ENCODE assay signal across 9 mouse cellular contexts in genomic region chr10:21998503-21999180, GRCm38 (mm10).
A peak's percentile ranks its signal among the peaks of the same experiment; 100 is the strongest.
DNase-seq lines count a peak whose midpoint lies in the region; ATAC-seq and TF ChIP-seq lines count a peak whose summit lies in the region.
"Had no signal": no experiment of that assay in that cellular context is flagged by ENCODE, and none has a peak within 500 bp of the region (broad histone marks: within the 10 kb centered on the region; RNA-seq: fewer than 3 reads in every experiment).

No protein-coding gene starts in this region.

- ATAC-seq in heart, embryonic 16.5 days (replicated peaks; ENCODE audit: extremely low read depth, insufficient read depth, low FRiP score), result no peak
- ATAC-seq in liver, postnatal 0 days, result no peak
- ATAC-seq in granulocyte monocyte progenitor cell, adult 5-6 weeks (replicated peaks; ENCODE audit: poor library complexity, severe bottlenecking), result no peak
- ATAC-seq in megakaryocyte-erythroid progenitor cell, adult 5-6 weeks (replicated peaks; ENCODE audit: low FRiP score, low TSS enrichment, poor library complexity, severe bottlenecking), result no peak

- no peaks in the 10 kb centered on the region for H3K9me3 ChIP-seq in ES-E14 (ENCODE audit: control insufficient read depth, insufficient read depth, low read depth, low read length)
- H3K9me3 ChIP-seq in heart, embryonic 16.5 days (replicated peaks; ENCODE audit: control insufficient read depth, low read length), result no peaks in the 10 kb centered on the region
- no peaks in the 10 kb centered on the region for H3K9me3 ChIP-seq in liver, postnatal 0 days (ENCODE audit: low read length)

- H3K4me2 ChIP-seq in heart, embryonic 16.5 days (ENCODE audit: low read depth, low read length), result peak overlapping the region; percentile 45
- peak overlapping the region; percentile 81 for H3K4me2 ChIP-seq in liver, postnatal 0 days (ENCODE audit: low read depth, low read length)

- peak overlapping the region; percentile 42 to 93 for H3K4me3 ChIP-seq in ES-E14 (ENCODE audit: insufficient read depth in 1 of 2, low read depth in 1 of 2, low read length in 2 of 2, poor library complexity in 1 of 2, severe bottlenecking in 1 of 2)
- H3K4me3 ChIP-seq in heart, embryonic 16.5 days (ENCODE audit: low read length), result peak overlapping the region; percentile 15
- H3K4me3 ChIP-seq in liver, postnatal 0 days (ENCODE audit: low read depth, low read length), result peak overlapping the region; percentile 64

- peaks cover 0 to 6% of the 10 kb centered on the region in 2 experiments; a peak in 1 of 4 replicates for H3K4me1 ChIP-seq in ES-E14 (ENCODE audit: control insufficient read depth in 2 of 2, insufficient read depth in 2 of 2, low read length in 2 of 2, poor library complexity in 1 of 2)
- peaks cover 3% of the 10 kb centered on the region; the same call in 1 of the 2 replicates for H3K4me1 ChIP-seq in heart, embryonic 16.5 days (ENCODE audit: control insufficient read depth, insufficient read depth, low read length)
- no peaks in the 10 kb centered on the region for H3K4me1 ChIP-seq in liver, postnatal 0 days (ENCODE audit: insufficient read depth)

- 71% methylated on average over 28 of the region's 28 CpGs for WGBS in heart, embryonic 16.5 days
- WGBS in liver, postnatal 0 days (ENCODE audit: insufficient replicate concordance), result 77% methylated on average over 28 of the region's 28 CpGs

- in situ Hi-C loops in ES-E14 (cut with MboI; ENCODE audit: low sequenced_read_pairs in 2 of 2, unreplicated experiment in 2 of 2), result loop anchor here in 1 of 2 experiments (5.0 kb wide), 1 partner anchor 536 kb away; no protein-coding TSS in a partner anchor

- no peak for TF ChIP-seq CTCF in liver, postnatal 0 days (IDR thresholded peaks at IDR 0.05; ENCODE audit: low read depth)

- peaks cover 36% of the 10 kb centered on the region for H3K36me3 ChIP-seq in ES-E14 (ENCODE audit: control insufficient read depth, insufficient read depth, low read length, poor library complexity, severe bottlenecking)
- H3K36me3 ChIP-seq in heart, embryonic 16.5 days (ENCODE audit: control insufficient read depth, insufficient read depth), result peaks cover 17% of the 10 kb centered on the region
- H3K36me3 ChIP-seq in liver, postnatal 0 days (replicated peaks; ENCODE audit: insufficient read depth, low read length), result peaks cover 30% of the 10 kb centered on the region

- no peak for TF ChIP-seq EP300 in liver, postnatal 0 days (IDR thresholded peaks at IDR 0.05; ENCODE audit: low read depth)

- H3K27ac ChIP-seq in ES-E14 (ENCODE audit: insufficient read depth, low read depth, low read length, poor library complexity, severe bottlenecking), result no peak overlapping the region
- H3K27ac ChIP-seq in heart, embryonic 16.5 days (ENCODE audit: low read length), result no peak overlapping the region
- no peak overlapping the region for H3K27ac ChIP-seq in liver, postnatal 0 days (ENCODE audit: low read depth)
- H3K27ac ChIP-seq: macrophage had no signal

- H3K27me3 ChIP-seq in heart, embryonic 16.5 days (ENCODE audit: control insufficient read depth, insufficient read depth, low read length), result no peaks in the 10 kb centered on the region
- no peaks in the 10 kb centered on the region for H3K27me3 ChIP-seq in liver, postnatal 0 days (ENCODE audit: insufficient read depth, low read length)

- peak overlapping the region; percentile 20; the same call in 1 of the 2 replicates for H3K9ac ChIP-seq in ES-E14 (ENCODE audit: insufficient read depth, low read depth, low read length, poor library complexity, severe bottlenecking)
- H3K9ac ChIP-seq in heart, embryonic 16.5 days (ENCODE audit: low read length), result 0 out of 2 replicates have a peak overlapping the region, but pooled peaks have one; percentile 1
- H3K9ac ChIP-seq in liver, postnatal 0 days (replicated peaks), result peak overlapping the region; percentile 44; the same call in 1 of the 2 replicates

- peak; percentile 49 for DNase-seq in kidney, adult 18-20 months
- no peak for DNase-seq in kidney, adult 11 months
- no peak for DNase-seq in ES-E14 (ENCODE audit: low read depth, low spot score)
- no peak for DNase-seq in liver, postnatal 0 days
- no peak for DNase-seq in embryo, embryonic 9.5 days (ENCODE audit: extremely low spot score)

TF ChIP-seq in ES-E14, 5 proteins besides CTCF, POLR2A, EP300 and RAD21:
- TF ChIP-seq HCFC1 (IDR thresholded peaks at IDR 0.05; ENCODE audit: borderline replicate concordance, insufficient read depth, low read length) (no peak), CHD2 (IDR thresholded peaks at IDR 0.05; ENCODE audit: low read depth, low read length) (no peak), MAFK (IDR thresholded peaks at IDR 0.05; ENCODE audit: insufficient read depth, low read depth, low read length) (no peak), ZNF384 (IDR thresholded peaks at IDR 0.05; ENCODE audit: low read depth, low read length) (no peak), ZC3H11A (IDR thresholded peaks at IDR 0.05; ENCODE audit: borderline replicate concordance, low read depth, low read length) (no peak)

Comparison
In these comparisons a context has a peak if more than half of its experiments do, and no peak if none do; other contexts are left out.
1. H3K4me3 ChIP-seq: peak in every context shown above with its lines; median percentile 68 in ES-E14; 64 in liver, postnatal 0 days; 15 in heart, embryonic 16.5 days.